Mouse (Mus musculus) forebrain, embryonic 12.5 days (tissue): ENCODE results near the gene Twf1. TPM values are rescaled to one million over a fixed set of nuclear protein-coding genes. Genes with fewer than 3 reads are reported as not detected.

ENCODE experiments used
- ATAC-seq: fragments of 200-750 bp; cut with Nextera tagmentation; 2 replicates; pipeline ENCODE4 v1.8.0; 2017; ENCODE audit warnings: moderate TSS enrichment; ENCODE audit not compliant: low FRiP score
- H3K27ac ChIP-seq: fragments of 300-500 bp; sonication (generic); 2 replicates; pipeline ENCODE4 v1.5.1; 2016; ENCODE audit warnings: mild to moderate bottlenecking
- H3K27me3 ChIP-seq: fragments of 300-500 bp; sonication (generic); 2 replicates; pipeline ENCODE4 v1.6.1; 2016; ENCODE audit warnings: mild to moderate bottlenecking
- H3K36me3 ChIP-seq: fragments of 300-500 bp; sonication (generic); replicated peaks from 2 replicates; pipeline ENCODE4 v1.6.1; 2016; ENCODE audit warnings: mild to moderate bottlenecking
- H3K4me1 ChIP-seq: fragments of 300-500 bp; sonication (generic); 2 replicates; pipeline ENCODE4 v1.6.1; 2016
- H3K4me2 ChIP-seq: fragments of 300-500 bp; sonication (generic); 2 replicates; pipeline ENCODE4 v1.6.1; 2016; ENCODE audit warnings: mild to moderate bottlenecking, moderate library complexity
- H3K4me3 ChIP-seq: fragments of 300-500 bp; sonication (generic); replicated peaks from 2 replicates; pipeline ENCODE4 v1.5.1; 2016; ENCODE audit warnings: mild to moderate bottlenecking
- H3K9ac ChIP-seq: fragments of 300-500 bp; sonication (generic); 2 replicates; pipeline ENCODE4 v1.6.1; 2016; ENCODE audit warnings: mild to moderate bottlenecking
- H3K9me3 ChIP-seq: fragments of 300-500 bp; sonication (generic); 2 replicates; pipeline ENCODE4 v1.6.1; 2016
- WGBS: fragments of 180-500 bp; shearing (Covaris S2); methylation state at CpG from one replicate; pipeline ENCODE4 v1.1.7; 2016; 5-methylcytosine and 5-hydroxymethylcytosine counted together
- polyA plus RNA-seq: library from polyadenylated mRNA; unstranded; fragments of >200 nt; fragmentation: Nextera tagmentation; extraction: Ambion mirVana; gene quantifications from 2 replicates; pipeline ENCODE4 v1.2.1, GENCODE M21; 2016

Gene Twf1
- polyA plus RNA-seq: 101 and 109 TPM in 2 replicates

DNA sequence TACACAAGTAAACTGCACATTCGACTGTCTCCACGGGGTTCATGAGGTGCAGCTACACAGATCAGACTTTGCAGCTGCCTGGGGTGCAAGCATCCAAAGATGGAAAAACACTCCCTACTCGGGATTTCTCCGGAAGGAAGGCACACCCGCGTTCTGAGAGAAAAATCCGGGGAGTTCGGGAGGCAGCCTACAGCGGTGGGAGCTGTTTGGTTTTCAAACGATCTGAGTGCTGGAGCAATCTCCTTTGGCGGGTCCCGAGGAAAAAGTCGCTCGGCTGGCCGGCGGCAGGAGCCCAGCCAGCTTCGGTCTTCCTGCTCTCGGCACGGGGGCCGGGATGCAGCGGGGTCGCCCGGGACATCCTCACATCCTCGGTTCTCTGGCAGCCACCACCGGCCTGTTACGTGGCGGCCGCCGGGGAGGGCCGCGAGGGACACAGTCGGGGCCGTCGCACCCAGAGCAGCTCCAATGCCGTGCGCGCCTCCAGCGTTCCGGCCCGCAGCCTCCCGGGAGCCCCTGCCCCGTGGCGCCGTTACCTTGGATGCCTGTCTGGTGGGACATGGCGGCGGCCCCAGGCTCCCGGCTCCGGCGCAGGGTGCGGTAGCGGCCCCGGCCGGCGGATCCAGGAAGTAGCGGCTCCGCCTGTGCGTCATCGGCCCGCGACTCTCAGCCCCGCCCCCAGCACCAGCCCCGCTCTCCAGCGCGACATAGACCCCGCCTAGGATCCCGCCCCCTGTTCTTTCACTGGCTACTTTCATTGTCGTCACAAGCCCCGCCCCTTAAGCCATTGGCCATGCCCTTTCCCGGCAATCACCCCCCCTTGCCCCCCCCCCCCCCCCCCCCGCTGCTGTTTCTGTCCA is at the start of gene Twf1:
Gene Twf1, minus strand, starts transcription at position 671 of the 857 bp plus-strand sequence.
- peak within 1 kb of the TSS; percentile 91 for H3K9ac ChIP-seq

DNA sequence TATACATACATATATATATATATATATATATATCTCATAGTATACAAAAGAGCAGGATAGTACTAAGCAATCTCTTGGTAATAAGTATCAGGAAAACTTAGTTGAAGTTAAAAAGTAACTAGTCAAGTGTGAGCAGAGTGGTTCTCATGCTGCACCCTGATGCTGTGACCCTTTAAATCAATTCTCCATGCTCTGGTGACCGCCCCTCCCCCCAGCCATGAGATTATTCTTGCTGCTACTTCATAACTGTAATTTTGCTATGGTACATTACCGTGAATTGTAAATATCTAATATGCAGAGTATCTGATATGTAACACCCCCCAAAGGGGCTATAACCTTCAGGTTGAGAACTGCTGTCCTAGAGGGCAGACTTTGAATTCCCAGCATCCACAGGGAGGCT is 49.4 kb upstream of the Twf1 start:
- ATAC-seq: no peak
- no peaks in the 10 kb centered on the region for H3K36me3 ChIP-seq
- H3K27ac ChIP-seq: no peak overlapping the region
- no peak overlapping the region for H3K9ac ChIP-seq
- no peaks in the 10 kb centered on the region for H3K9me3 ChIP-seq
- no peak overlapping the region for H3K4me3 ChIP-seq
- H3K4me1 ChIP-seq: no peaks in the 10 kb centered on the region
- WGBS: 83% methylated on average over 2 of the region's 2 CpGs
- no peak overlapping the region for H3K4me2 ChIP-seq
- H3K27me3 ChIP-seq: peaks cover 11% of the 10 kb centered on the region; the same call in 1 of the 2 replicates

More for the DNA sequence above, at the start of gene Twf1:
- peak within 1 kb of the TSS; percentile 92 for H3K4me3 ChIP-seq
- H3K27me3 ChIP-seq: no peaks in the 10 kb centered on the region
- H3K36me3 ChIP-seq: peaks cover 14% of the 10 kb centered on the region
- WGBS: under 1% methylated on average over 65 of the region's 70 CpGs
- H3K27ac ChIP-seq: peak within 1 kb of the TSS; percentile 82
- H3K4me1 ChIP-seq: peaks cover 15% of the 10 kb centered on the region
- no peaks in the 10 kb centered on the region for H3K9me3 ChIP-seq
- ATAC-seq: peak; percentile 100
- H3K4me2 ChIP-seq: peak within 1 kb of the TSS; percentile 73

DNA sequence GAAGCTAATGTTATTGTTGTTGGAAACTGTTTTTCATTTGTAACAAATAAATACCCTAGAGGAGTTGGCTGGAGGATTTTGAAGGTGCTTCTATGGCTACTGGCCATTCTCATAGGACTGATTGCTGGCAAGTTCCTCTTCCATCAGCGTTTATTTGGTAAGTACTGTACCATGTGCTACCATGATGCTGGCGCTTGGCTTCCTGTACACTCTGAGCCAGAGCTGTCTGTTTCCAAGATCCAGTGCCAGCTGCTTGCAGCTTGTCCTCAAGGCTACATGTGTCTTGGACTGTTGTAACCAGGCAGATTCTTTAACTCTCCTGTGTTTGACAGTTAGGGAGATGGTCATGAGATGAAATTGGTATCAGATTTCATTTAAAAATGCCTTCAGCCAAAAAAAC is 48.5 kb upstream of the Twf1 start:
- Histone ChIP-seq H3K27ac (no peak overlapping the region), H3K4me2 (no peak overlapping the region), H3K36me3 (no peaks in the 10 kb centered on the region), H3K4me1 (no peaks in the 10 kb centered on the region), H3K27me3 (peaks cover 4% of the 10 kb centered on the region; the same call in 1 of the 2 replicates), H3K9ac (no peak overlapping the region), H3K9me3 (no peaks in the 10 kb centered on the region), H3K4me3 (no peak overlapping the region)
- ATAC-seq: no peak
- WGBS: 86% methylated on average over 2 of the region's 2 CpGs

DNA sequence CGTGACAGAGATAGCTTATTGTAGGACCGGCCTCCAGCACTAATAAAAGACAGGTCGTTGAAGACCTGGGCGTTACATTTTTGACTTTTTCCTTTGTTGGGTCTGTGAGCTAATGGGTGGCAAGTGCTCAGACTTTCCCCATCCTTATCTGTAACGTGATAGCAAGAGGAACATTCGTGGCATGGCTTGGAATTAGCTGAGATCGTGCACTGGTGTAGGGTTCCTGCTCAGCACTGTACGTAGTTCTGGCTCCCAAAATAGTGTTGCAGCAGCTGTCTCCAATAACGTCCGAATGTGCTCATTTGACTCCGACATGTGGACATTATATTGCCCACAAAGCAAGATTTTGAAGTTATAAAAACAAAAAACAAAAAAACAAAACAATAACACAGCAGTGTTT is 44.8 kb upstream of the Twf1 start:
- no peaks in the 10 kb centered on the region for H3K4me1 ChIP-seq
- H3K27me3 ChIP-seq: peaks cover 20% of the 10 kb centered on the region
- no peak overlapping the region for H3K4me3 ChIP-seq
- no peak overlapping the region for H3K27ac ChIP-seq
- H3K36me3 ChIP-seq: no peaks in the 10 kb centered on the region
- no peaks in the 10 kb centered on the region for H3K9me3 ChIP-seq
- no peak overlapping the region for H3K9ac ChIP-seq
- no peak for ATAC-seq
- no peak overlapping the region for H3K4me2 ChIP-seq
- 82% methylated on average over 11 of the region's 11 CpGs for WGBS

DNA sequence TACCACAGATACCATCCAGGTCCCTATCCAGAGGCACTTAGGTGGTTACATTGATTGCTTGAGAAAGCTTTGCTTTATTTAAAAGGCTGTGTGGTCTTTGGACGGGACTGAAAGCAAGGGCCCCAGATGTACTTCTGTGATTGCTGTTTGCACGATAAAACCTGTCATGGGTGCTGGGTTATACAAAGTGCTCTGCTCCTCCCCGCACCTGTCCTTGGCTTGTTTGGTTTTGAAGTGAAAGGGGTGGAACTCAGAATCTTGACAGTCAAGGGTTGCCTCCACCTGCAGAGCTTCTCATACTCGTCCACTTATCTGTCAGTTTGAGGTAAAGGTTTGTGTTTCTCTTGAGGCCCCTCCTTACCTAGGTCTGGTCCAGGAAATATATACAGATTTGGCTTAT is 40.9 kb upstream of the Twf1 start:
- no peak for ATAC-seq
- Histone ChIP-seq H3K9ac (no peak overlapping the region), H3K9me3 (no peaks in the 10 kb centered on the region), H3K36me3 (no peaks in the 10 kb centered on the region), H3K27me3 (peaks cover 32% of the 10 kb centered on the region), H3K4me1 (peaks cover 6% of the 10 kb centered on the region; the same call in 1 of the 2 replicates), H3K4me2 (no peak overlapping the region), H3K4me3 (no peak overlapping the region), H3K27ac (no peak overlapping the region)
- 76% methylated on average over 4 of the region's 4 CpGs for WGBS

DNA sequence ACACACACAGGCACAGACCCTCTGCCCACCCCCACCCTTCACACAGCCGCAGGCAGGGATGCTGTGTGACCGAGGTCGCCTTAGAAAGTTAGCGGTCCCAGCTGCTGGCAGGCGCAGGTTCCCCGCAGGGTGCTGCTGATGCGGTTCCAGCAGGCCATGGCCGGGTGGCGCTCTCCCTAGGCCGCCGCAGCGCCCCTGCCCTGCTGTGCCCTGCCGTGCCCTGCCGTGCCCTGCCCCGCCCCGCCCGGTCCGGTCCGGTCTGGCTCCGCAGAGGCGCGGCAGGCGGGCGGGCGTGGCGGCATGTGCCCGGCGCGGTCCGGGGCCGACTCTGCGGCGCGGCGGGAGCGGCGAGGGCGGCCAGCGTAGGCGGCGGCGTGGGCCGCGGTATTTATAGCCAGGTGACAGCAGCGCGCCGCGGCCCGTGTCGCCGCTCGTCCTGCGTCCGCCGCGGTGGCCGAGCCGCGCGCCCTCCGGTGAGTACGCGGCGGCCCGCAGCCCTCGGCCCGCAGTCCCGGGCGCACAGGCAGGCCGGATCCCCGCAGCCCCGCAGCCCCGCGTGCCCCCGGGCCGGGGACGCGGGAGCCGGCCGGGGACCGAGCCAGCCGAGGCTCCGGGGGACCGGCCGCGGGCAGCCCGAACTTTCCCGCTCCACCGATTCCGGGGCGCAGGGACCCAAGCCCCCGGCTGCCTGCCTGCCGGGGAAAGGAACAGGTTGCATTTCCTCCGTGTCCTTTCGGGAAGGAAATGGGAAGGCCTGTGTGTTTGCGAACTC is 39.3 kb upstream of the Twf1 start, which contains the start of gene Tmem117:
Gene Tmem117, plus strand, starts transcription at position 403 of the 772 bp plus-strand sequence.
- H3K4me2 ChIP-seq: peak within 1 kb of the TSS; percentile 97
- no peak within 1 kb of the TSS for H3K27ac ChIP-seq
- H3K4me3 ChIP-seq: peak within 1 kb of the TSS; percentile 62
- peaks cover 6% of the 10 kb centered on the region; the same call in 1 of the 2 replicates for H3K4me1 ChIP-seq
- peak within 1 kb of the TSS; percentile 69 for H3K9ac ChIP-seq
- under 1% methylated on average over 74 of the region's 96 CpGs for WGBS
- H3K36me3 ChIP-seq: no peaks in the 10 kb centered on the region
- peaks cover 32% of the 10 kb centered on the region for H3K27me3 ChIP-seq
- ATAC-seq: peak; percentile 79
- H3K9me3 ChIP-seq: no peaks in the 10 kb centered on the region

DNA sequence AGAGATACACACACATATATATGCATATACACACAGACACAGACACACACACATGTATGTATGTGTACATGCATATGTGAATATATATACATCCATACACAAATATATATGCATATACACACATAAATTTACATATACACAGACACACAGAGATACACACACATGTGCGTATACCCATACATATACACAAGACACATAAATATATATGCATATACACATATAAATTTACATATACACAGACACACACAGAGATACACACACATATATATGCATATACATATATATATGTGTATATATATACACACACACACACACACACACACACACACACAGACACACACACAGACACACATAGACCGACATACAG is 38.8 kb upstream of the Twf1 start:
- no peaks in the 10 kb centered on the region for H3K9me3 ChIP-seq
- H3K4me1 ChIP-seq: peaks cover 6% of the 10 kb centered on the region; the same call in 1 of the 2 replicates
- H3K27me3 ChIP-seq: peaks cover 32% of the 10 kb centered on the region
- H3K4me2 ChIP-seq: peak overlapping the region; percentile 97
- H3K9ac ChIP-seq: peak overlapping the region; percentile 69; the same call in 1 of the 2 replicates
- WGBS: 50% methylated on average over 2 of the region's 2 CpGs
- peak overlapping the region; percentile 62 for H3K4me3 ChIP-seq
- no peaks in the 10 kb centered on the region for H3K36me3 ChIP-seq
- no peak overlapping the region for H3K27ac ChIP-seq
- peak; percentile 20 for ATAC-seq

DNA sequence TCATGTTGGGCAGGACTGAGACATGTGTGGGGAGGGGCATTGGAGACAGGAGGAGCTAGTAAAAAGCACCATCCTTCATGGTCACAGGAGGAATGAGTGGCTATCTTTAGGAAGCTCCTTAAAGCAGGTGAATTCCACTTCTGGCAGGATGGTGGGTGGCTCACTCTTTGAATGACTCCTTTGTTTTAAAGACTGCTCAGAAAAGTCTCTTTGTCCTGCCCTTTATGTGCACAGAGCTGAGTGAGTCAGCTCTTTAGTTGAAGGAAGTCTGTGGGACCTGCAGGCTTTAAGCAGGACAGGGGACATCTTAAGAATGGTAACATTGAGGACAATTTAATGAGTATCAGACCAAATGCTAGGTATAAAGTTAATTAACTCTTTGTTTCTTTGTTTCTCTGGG is 31.2 kb upstream of the Twf1 start:
- Histone ChIP-seq H3K27ac (no peak overlapping the region), H3K27me3 (no peaks in the 10 kb centered on the region), H3K36me3 (no peaks in the 10 kb centered on the region), H3K4me2 (no peak overlapping the region), H3K4me3 (no peak overlapping the region), H3K9me3 (no peaks in the 10 kb centered on the region), H3K4me1 (no peaks in the 10 kb centered on the region), H3K9ac (no peak overlapping the region)
- ATAC-seq: no peak

DNA sequence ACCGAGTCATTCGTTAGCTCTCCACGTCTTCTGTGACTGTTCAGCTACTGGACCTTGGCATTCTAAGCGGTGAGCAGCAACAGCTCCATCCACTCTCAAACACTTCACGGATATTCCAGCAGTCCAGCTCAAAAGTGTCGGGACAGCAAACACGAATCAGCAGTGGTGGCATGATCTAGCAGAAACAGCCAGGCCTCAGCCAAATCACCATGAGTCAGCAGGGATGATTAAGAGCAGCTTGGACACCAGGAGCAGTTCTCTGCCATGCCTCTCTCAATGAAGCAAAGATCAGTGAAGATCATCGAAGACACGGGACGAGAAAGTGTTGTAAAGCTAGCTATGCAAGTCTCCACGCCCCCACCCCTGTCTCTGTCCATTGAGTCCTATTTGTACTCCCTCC is 26.3 kb upstream of the Twf1 start:
- H3K4me3 ChIP-seq: no peak overlapping the region
- no peak overlapping the region for H3K9ac ChIP-seq
- no peaks in the 10 kb centered on the region for H3K27me3 ChIP-seq
- H3K27ac ChIP-seq: no peak overlapping the region
- no peaks in the 10 kb centered on the region for H3K36me3 ChIP-seq
- no peaks in the 10 kb centered on the region for H3K9me3 ChIP-seq
- ATAC-seq: no peak
- H3K4me1 ChIP-seq: no peaks in the 10 kb centered on the region
- 92% methylated on average over 11 of the region's 11 CpGs for WGBS
- H3K4me2 ChIP-seq: no peak overlapping the region

DNA sequence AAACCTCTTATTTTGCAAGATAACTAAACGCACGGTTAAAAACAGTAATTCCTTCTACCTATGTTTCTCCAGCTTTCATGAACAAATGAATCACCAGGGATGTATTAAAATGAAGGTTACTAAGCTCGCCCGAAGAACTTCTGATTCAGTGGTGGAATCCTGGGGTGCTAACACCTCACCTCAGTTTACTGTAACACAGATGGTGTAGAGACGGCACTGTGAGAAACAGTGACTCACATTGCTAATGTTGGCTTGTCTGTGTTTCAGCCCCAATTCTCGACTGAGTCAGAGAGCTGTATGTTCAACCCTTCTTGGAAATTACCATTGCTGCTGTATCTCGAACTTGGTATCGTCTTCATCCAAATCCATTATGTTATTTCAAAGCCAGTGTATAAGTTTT is 18.1 kb upstream of the Twf1 start:
- no peak for ATAC-seq
- Histone ChIP-seq H3K4me2 (no peak overlapping the region), H3K4me1 (no peaks in the 10 kb centered on the region), H3K9me3 (no peaks in the 10 kb centered on the region), H3K4me3 (no peak overlapping the region), H3K27me3 (no peaks in the 10 kb centered on the region), H3K36me3 (no peaks in the 10 kb centered on the region), H3K27ac (no peak overlapping the region), H3K9ac (no peak overlapping the region)
- WGBS: 91% methylated on average over 8 of the region's 8 CpGs

DNA sequence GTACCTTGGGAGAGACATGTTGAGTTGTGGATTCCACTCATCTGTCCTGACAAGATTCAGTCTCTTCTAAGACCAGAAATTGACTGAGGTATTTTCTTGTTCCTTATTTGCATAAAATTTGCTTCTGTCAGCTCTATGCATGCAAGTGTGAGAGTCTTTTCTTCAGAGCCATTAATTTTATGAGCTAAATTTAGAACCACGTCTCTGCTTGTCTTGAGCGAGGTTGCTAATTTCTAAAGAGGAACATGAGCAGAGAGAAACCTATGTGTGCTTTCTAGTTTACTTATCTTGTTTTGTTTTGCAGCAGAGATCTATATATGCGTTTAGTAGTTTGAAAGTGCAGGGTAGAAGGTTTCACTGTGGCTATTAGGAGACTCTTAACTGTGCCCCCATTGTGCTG is 12.8 kb upstream of the Twf1 start:
- Histone ChIP-seq H3K36me3 (no peaks in the 10 kb centered on the region), H3K27ac (no peak overlapping the region), H3K4me3 (no peak overlapping the region), H3K4me1 (no peaks in the 10 kb centered on the region), H3K4me2 (no peak overlapping the region), H3K9ac (no peak overlapping the region), H3K9me3 (no peaks in the 10 kb centered on the region), H3K27me3 (no peaks in the 10 kb centered on the region)
- no peak for ATAC-seq
- WGBS: 83% methylated on average over 3 of the region's 3 CpGs

DNA sequence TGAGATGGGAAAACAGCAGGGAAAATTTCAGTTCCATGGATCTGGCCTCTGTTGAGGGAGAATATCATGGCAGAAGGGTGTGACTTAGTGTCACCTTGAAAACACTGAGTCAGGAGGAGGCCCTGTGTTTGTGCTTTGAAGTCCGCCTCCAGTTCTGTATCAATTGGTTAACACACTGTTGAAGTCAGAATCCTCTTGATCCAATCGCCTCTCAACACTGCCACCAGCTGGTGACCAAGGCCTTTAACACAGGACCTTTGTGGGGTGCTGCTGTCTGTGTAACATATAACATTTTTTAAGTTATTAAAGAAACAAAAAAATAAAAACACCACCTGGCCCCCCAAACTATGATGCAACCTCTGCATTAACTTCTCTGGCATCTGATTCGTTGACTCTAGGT is 11.7 kb upstream of the Twf1 start:
- ATAC-seq: no peak
- H3K36me3 ChIP-seq: no peaks in the 10 kb centered on the region
- H3K4me2 ChIP-seq: no peak overlapping the region

More for the DNA sequence above, 11.7 kb upstream of the Twf1 start:
- WGBS: 22% methylated on average over 3 of the region's 3 CpGs
- no peaks in the 10 kb centered on the region for H3K9me3 ChIP-seq
- H3K9ac ChIP-seq: no peak overlapping the region
- no peak overlapping the region for H3K27ac ChIP-seq
- no peaks in the 10 kb centered on the region for H3K4me1 ChIP-seq
- no peak overlapping the region for H3K4me3 ChIP-seq
- H3K27me3 ChIP-seq: no peaks in the 10 kb centered on the region
